Mouse (Mus musculus): ENCODE data around the gene Atp2b2. TPM values are rescaled to one million over a fixed set of nuclear protein-coding genes. Genes with fewer than 3 reads are reported as not detected.
A peak's percentile ranks its signal among the peaks of the same experiment; 100 is the strongest.

The Atp2b2 gene
- total and polyA plus RNA-seq, 2 experiments = 1.0 to 1.1 TPM

- Histone ChIP-seq H3K36me3 (ENCODE audit: control insufficient read depth, insufficient read depth, low read length) (no peaks in the 10 kb centered on the region), H3K9ac (ENCODE audit: low read depth, low read length) (no peak overlapping the region), H3K27ac (replicated peaks; ENCODE audit: insufficient read depth, low read depth, low read length) (no peak overlapping the region), H3K4me1 (ENCODE audit: control insufficient read depth, insufficient read depth, low read length) (peaks cover 2% of the 10 kb centered on the region; the same call in 1 of the 2 replicates), H3K79me2 (ENCODE audit: control insufficient read depth, insufficient read depth, low read length) (no peaks in the 10 kb centered on the region), H3K27me3 (ENCODE audit: control insufficient read depth, insufficient read depth, low read length) (no peaks in the 10 kb centered on the region), H3K4me3 (ENCODE audit: insufficient read depth, low read depth, low read length) (no peak overlapping the region)
- no peak for DNase-seq (ENCODE audit: extremely low read depth, low read depth, low spot score)
- 92% methylated on average over 1 of the region's 1 CpGs for WGBS
- no peak for TF ChIP-seq POLR2A (IDR thresholded peaks at IDR 0.05; ENCODE audit: extremely low read depth, insufficient read depth, low read length)
- TF ChIP-seq CTCF (IDR thresholded peaks at IDR 0.05; ENCODE audit: low read depth, low read length) = no peak
Observed at GRCm38 (mm10) chr6:113856095-113856646, 186.2 kb downstream of the Atp2b2 start.

GRCm38 (mm10) chr6:113855581-113855980, 186.8 kb downstream of the Atp2b2 start:
- DNase-seq (ENCODE audit: extremely low read depth, low read depth, low spot score) = no peak
- TF ChIP-seq POLR2A (IDR thresholded peaks at IDR 0.05; ENCODE audit: extremely low read depth, insufficient read depth, low read length) = no peak
- TF ChIP-seq CTCF (IDR thresholded peaks at IDR 0.05; ENCODE audit: low read depth, low read length) = no peak
- Histone ChIP-seq H3K36me3 (ENCODE audit: control insufficient read depth, insufficient read depth, low read length) (no peaks in the 10 kb centered on the region), H3K4me3 (ENCODE audit: insufficient read depth, low read depth, low read length) (no peak overlapping the region), H3K9ac (ENCODE audit: low read depth, low read length) (no peak overlapping the region), H3K27me3 (ENCODE audit: control insufficient read depth, insufficient read depth, low read length) (no peaks in the 10 kb centered on the region), H3K4me1 (ENCODE audit: control insufficient read depth, insufficient read depth, low read length) (no peaks in the 10 kb centered on the region), H3K79me2 (ENCODE audit: control insufficient read depth, insufficient read depth, low read length) (no peaks in the 10 kb centered on the region), H3K27ac (replicated peaks; ENCODE audit: insufficient read depth, low read depth, low read length) (no peak overlapping the region)

GRCm38 (mm10) chr6:113852318-113852717, 190.1 kb downstream of the Atp2b2 start:
- Histone ChIP-seq H3K4me3 (ENCODE audit: insufficient read depth, low read depth, low read length) (no peak overlapping the region), H3K4me1 (ENCODE audit: control insufficient read depth, insufficient read depth, low read length) (no peaks in the 10 kb centered on the region), H3K27ac (replicated peaks; ENCODE audit: insufficient read depth, low read depth, low read length) (no peak overlapping the region), H3K36me3 (ENCODE audit: control insufficient read depth, insufficient read depth, low read length) (no peaks in the 10 kb centered on the region), H3K27me3 (ENCODE audit: control insufficient read depth, insufficient read depth, low read length) (no peaks in the 10 kb centered on the region), H3K9ac (ENCODE audit: low read depth, low read length) (no peak overlapping the region), H3K79me2 (ENCODE audit: control insufficient read depth, insufficient read depth, low read length) (no peaks in the 10 kb centered on the region)
- no peak for TF ChIP-seq POLR2A (IDR thresholded peaks at IDR 0.05; ENCODE audit: extremely low read depth, insufficient read depth, low read length)
- TF ChIP-seq CTCF (IDR thresholded peaks at IDR 0.05; ENCODE audit: low read depth, low read length) = no peak
- WGBS = 22% methylated on average over 3 of the region's 3 CpGs
- DNase-seq (ENCODE audit: extremely low read depth, low read depth, low spot score) = peak; percentile 50

GRCm38 (mm10) chr6:113849819-113850218, 192.6 kb downstream of the Atp2b2 start:
- H3K4me3 ChIP-seq (ENCODE audit: insufficient read depth, low read depth, low read length) = no peak overlapping the region
- H3K36me3 ChIP-seq (ENCODE audit: control insufficient read depth, insufficient read depth, low read length) = no peaks in the 10 kb centered on the region
- TF ChIP-seq POLR2A (IDR thresholded peaks at IDR 0.05; ENCODE audit: extremely low read depth, insufficient read depth, low read length) (no peak), CTCF (IDR thresholded peaks at IDR 0.05; ENCODE audit: low read depth, low read length) (no peak)
- H3K4me1 ChIP-seq (ENCODE audit: control insufficient read depth, insufficient read depth, low read length) = no peaks in the 10 kb centered on the region
- WGBS = 83% methylated on average over 3 of the region's 3 CpGs
- no peaks in the 10 kb centered on the region for H3K79me2 ChIP-seq (ENCODE audit: control insufficient read depth, insufficient read depth, low read length)
- no peak for DNase-seq (ENCODE audit: extremely low read depth, low read depth, low spot score)
- H3K27ac ChIP-seq (replicated peaks; ENCODE audit: insufficient read depth, low read depth, low read length) = no peak overlapping the region
- no peaks in the 10 kb centered on the region for H3K27me3 ChIP-seq (ENCODE audit: control insufficient read depth, insufficient read depth, low read length)
- no peak overlapping the region for H3K9ac ChIP-seq (ENCODE audit: low read depth, low read length)

GRCm38 (mm10) chr6:113848655-113849054, 193.8 kb downstream of the Atp2b2 start:
- 79% methylated on average over 2 of the region's 2 CpGs for WGBS
- Histone ChIP-seq H3K36me3 (ENCODE audit: control insufficient read depth, insufficient read depth, low read length) (no peaks in the 10 kb centered on the region), H3K4me1 (ENCODE audit: control insufficient read depth, insufficient read depth, low read length) (no peaks in the 10 kb centered on the region)

GRCm38 (mm10) chr6:113847092-113847491, 195.3 kb downstream of the Atp2b2 start:
- 90% methylated on average over 2 of the region's 2 CpGs for WGBS
- no peak for DNase-seq (ENCODE audit: extremely low read depth, low read depth, low spot score)

More at GRCm38 (mm10) chr6:113848655-113849054, 193.8 kb downstream of the Atp2b2 start:
- Histone ChIP-seq H3K4me3 (ENCODE audit: insufficient read depth, low read depth, low read length) (no peak overlapping the region), H3K79me2 (ENCODE audit: control insufficient read depth, insufficient read depth, low read length) (no peaks in the 10 kb centered on the region), H3K9ac (ENCODE audit: low read depth, low read length) (no peak overlapping the region), H3K27ac (replicated peaks; ENCODE audit: insufficient read depth, low read depth, low read length) (no peak overlapping the region), H3K27me3 (ENCODE audit: control insufficient read depth, insufficient read depth, low read length) (no peaks in the 10 kb centered on the region)
- TF ChIP-seq CTCF (IDR thresholded peaks at IDR 0.05; ENCODE audit: low read depth, low read length) (no peak), POLR2A (IDR thresholded peaks at IDR 0.05; ENCODE audit: extremely low read depth, insufficient read depth, low read length) (no peak)
- DNase-seq (ENCODE audit: extremely low read depth, low read depth, low spot score) = no peak

More at GRCm38 (mm10) chr6:113847092-113847491, 195.3 kb downstream of the Atp2b2 start:
- no peak overlapping the region for H3K9ac ChIP-seq (ENCODE audit: low read depth, low read length)
- no peaks in the 10 kb centered on the region for H3K27me3 ChIP-seq (ENCODE audit: control insufficient read depth, insufficient read depth, low read length)
- H3K36me3 ChIP-seq (ENCODE audit: control insufficient read depth, insufficient read depth, low read length) = no peaks in the 10 kb centered on the region
- no peaks in the 10 kb centered on the region for H3K4me1 ChIP-seq (ENCODE audit: control insufficient read depth, insufficient read depth, low read length)
- H3K4me3 ChIP-seq (ENCODE audit: insufficient read depth, low read depth, low read length) = no peak overlapping the region
- TF ChIP-seq CTCF (IDR thresholded peaks at IDR 0.05; ENCODE audit: low read depth, low read length) (no peak), POLR2A (IDR thresholded peaks at IDR 0.05; ENCODE audit: extremely low read depth, insufficient read depth, low read length) (no peak)
- H3K79me2 ChIP-seq (ENCODE audit: control insufficient read depth, insufficient read depth, low read length) = no peaks in the 10 kb centered on the region
- H3K27ac ChIP-seq (replicated peaks; ENCODE audit: insufficient read depth, low read depth, low read length) = no peak overlapping the region
